Mouse (Mus musculus) bone marrow macrophage, adult 2 months (primary cell): Measurements from ENCODE around the gene Pa2g4.

Source experiments
- CTCF ChIP-seq: IDR thresholded peaks from 2 replicates; pipeline ENCODE4 v1.5.1; 2012; ENCODE audit warnings: low read depth, mild to moderate bottlenecking, low read length, moderate library complexity
- POLR2A ChIP-seq: IDR thresholded peaks from 2 replicates; pipeline ENCODE4 v1.6.1; 2012; ENCODE audit warnings: mild to moderate bottlenecking, low read depth, low read length, borderline replicate concordance

GRCm38 (mm10) chr10:128598476-128598875 is 32.7 kb upstream of the Pa2g4 start:
- TF ChIP-seq CTCF = no peak
- TF ChIP-seq POLR2A = no peak
